Mouse (Mus musculus) MEL (cell line): ENCODE results near the gene D130040H23Rik. TPM values are rescaled to one million over a fixed set of nuclear protein-coding genes. Genes with fewer than 3 reads are reported as not detected.
"Not testable (repeated sequence)": the region's sequence is repeated elsewhere in the genome, so short reads cannot be mapped to it uniquely, and the experiment has no call there.

Experiments
- DNase-seq: peaks from one replicate; pipeline ENCODE4 v3.0.0; 2011; ENCODE audit warnings: low read depth, low spot score
- H3K27ac ChIP-seq: 2 replicates; pipeline ENCODE4 v1.5.1; 2012; ENCODE audit warnings: low read depth, mild to moderate bottlenecking, control low read depth, low read length, moderate library complexity; ENCODE audit not compliant: control insufficient read depth
- H3K27me3 ChIP-seq, 2 experiments: fragments of 150-350 bp in 1 of 2; sonication (generic) in 1 of 2; 2 replicates each; pipeline ENCODE4 v1.6.1; 2012; ENCODE audit warnings: low read length in 2 of 2, mild to moderate bottlenecking in 2 of 2, improper control_type of control experiment in 1 of 2, moderate library complexity in 1 of 2; ENCODE audit not compliant: insufficient read depth in 2 of 2, control insufficient read depth in 1 of 2
- H3K36me3 ChIP-seq, 2 experiments: 2 replicates each; pipeline ENCODE4 v1.6.1; 2012 to 2014; ENCODE audit warnings: low read length in 2 of 2, improper control_type of control experiment in 1 of 2, inconsistent platforms in 1 of 2, mild to moderate bottlenecking in 1 of 2; ENCODE audit not compliant: insufficient read depth in 2 of 2, control insufficient read depth in 1 of 2
- H3K4me1 ChIP-seq, 2 experiments: fragments of 150-350 bp in 1 of 2; sonication (generic) in 1 of 2; 2 replicates each; pipeline ENCODE4 v1.6.1; 2012; ENCODE audit warnings: low read length in 2 of 2, improper control_type of control experiment in 1 of 2, mild to moderate bottlenecking in 1 of 2; ENCODE audit not compliant: insufficient read depth in 2 of 2, control insufficient read depth in 1 of 2
- H3K4me3 ChIP-seq, 2 experiments: fragments of 150-350 bp in 1 of 2; sonication (generic) in 1 of 2; 2 replicates each; pipeline ENCODE4 v1.5.1; 2012; ENCODE audit warnings: low read depth in 2 of 2, low read length in 2 of 2, mild to moderate bottlenecking in 2 of 2, moderate library complexity in 2 of 2, control low read depth in 1 of 2, improper control_type of control experiment in 1 of 2; ENCODE audit not compliant: control insufficient read depth in 1 of 2, insufficient read depth in 1 of 2
- H3K79me2 ChIP-seq: 2 replicates; pipeline ENCODE4 v1.6.1; 2012; ENCODE audit warnings: mild to moderate bottlenecking, low read length, moderate library complexity; ENCODE audit not compliant: control insufficient read depth, poor library complexity, insufficient read depth
- H3K9ac ChIP-seq: 2 replicates; pipeline ENCODE4 v1.6.1; 2012; ENCODE audit warnings: low read depth, mild to moderate bottlenecking, control low read depth, low read length, moderate library complexity; ENCODE audit not compliant: control insufficient read depth, poor library complexity, severe bottlenecking
- H3K9me3 ChIP-seq: fragments of 150-350 bp; sonication (generic); replicated peaks from 2 replicates; pipeline ENCODE4 v1.6.1; 2012; ENCODE audit warnings: mild to moderate bottlenecking, low read length, improper control_type of control experiment, moderate library complexity; ENCODE audit not compliant: insufficient read depth
- CTCF ChIP-seq, 3 experiments: IDR thresholded peaks in 2 of 3; conservative IDR thresholded peaks in 1 of 3; 2 replicates each; pipeline ENCODE4 v1.5.1; 2011 to 2012; ENCODE audit warnings: low read length in 3 of 3, low read depth in 2 of 3, mild to moderate bottlenecking in 2 of 3, improper control_type of control experiment in 1 of 3, inconsistent platforms in 1 of 3, mixed read lengths in 1 of 3, moderate library complexity in 1 of 3; ENCODE audit not compliant: control insufficient read depth in 1 of 3, insufficient read depth in 1 of 3, poor library complexity in 1 of 3, severe bottlenecking in 1 of 3
- POLR2AphosphoS2 ChIP-seq: IDR thresholded peaks from 2 replicates; pipeline ENCODE4 v1.6.1; 2011; ENCODE audit warnings: low read length, improper control_type of control experiment
- RAD21 ChIP-seq: IDR thresholded peaks from 2 replicates; pipeline ENCODE4 v1.6.1; 2011; ENCODE audit warnings: mild to moderate bottlenecking, low read depth, low read length, improper control_type of control experiment
- polyA plus RNA-seq, 2 experiments: library from polyadenylated mRNA; stranded (reverse) in 1 of 2; unstranded in 1 of 2; fragments of >175 nt in 1 of 2; fragments of >200 nt in 1 of 2; gene quantifications; 2 replicates each; pipeline versions ENCODE4 v1.2.1 to v1.2.4; 2012; ENCODE audit warnings: low replicate concordance in 2 of 2, low read depth in 1 of 2; ENCODE audit not compliant: insufficient read length in 2 of 2, insufficient read depth in 1 of 2, missing spikeins in 1 of 2
- total RNA-seq: library from RNA; depleted of rRNA; stranded (reverse); fragments of 300-350 nt; gene quantifications from 2 replicates; pipeline ENCODE4 v1.2.3, GENCODE M21; 2012; rRNA removed

D130040H23Rik gene
- total and polyA plus RNA-seq, 3 experiments = 0.08 TPM; not detected in 2

DNA sequence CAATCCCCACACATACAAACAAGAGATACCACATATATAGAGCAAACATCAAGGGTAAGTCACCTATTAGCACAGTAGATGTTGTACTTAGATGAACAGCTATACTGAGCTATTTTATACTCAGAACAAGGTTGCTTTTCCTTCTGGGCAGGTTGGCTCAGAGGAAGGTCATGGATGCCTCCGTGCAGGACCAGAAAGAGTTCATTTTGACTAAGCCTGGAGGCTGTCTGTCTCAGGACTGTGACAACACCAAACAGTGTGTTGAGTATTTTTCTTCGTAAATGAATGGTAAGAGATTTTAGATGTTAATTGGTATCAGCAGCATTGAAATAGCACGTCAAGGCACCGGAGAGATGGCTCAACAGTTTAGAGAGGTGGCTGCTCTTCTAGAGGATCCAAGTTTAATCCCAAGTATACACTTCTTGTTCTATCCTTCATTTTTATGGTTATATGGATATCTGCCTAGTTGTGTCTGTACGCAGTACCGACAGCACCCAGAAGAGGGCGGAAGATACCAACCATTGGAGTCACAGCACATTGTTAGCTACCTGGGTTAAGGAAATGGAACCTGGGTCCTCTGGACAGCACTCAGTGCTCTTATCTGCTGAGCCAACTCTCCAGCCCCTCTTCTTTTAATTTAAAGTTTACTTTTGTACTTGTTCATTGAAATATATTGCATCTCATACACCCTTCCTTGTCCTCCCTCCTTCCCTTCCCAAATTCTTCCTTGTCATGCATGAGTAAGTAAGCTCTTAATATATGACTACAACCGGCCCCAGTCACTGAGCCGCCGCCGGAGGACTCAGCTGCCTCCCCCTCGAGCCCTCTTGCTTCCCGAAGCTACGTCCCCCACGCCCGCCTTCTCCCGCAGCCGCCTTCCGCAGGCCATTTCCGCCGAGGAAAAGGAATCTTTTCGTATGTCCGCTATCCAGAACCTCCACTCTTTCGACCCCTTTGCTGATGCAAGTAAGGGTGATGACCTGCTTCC is 57.7 kb downstream of the D130040H23Rik start:
- H3K9me3 ChIP-seq = no peaks in the 10 kb centered on the region
- H3K27me3 ChIP-seq = no peaks in the 10 kb centered on the region; a peak in 1 of 4 replicates
- no peak for TF ChIP-seq POLR2AphosphoS2
- TF ChIP-seq RAD21 = peak; percentile 29
- peak in 1 of 3 experiments; percentile 16; a peak in 2 of 6 replicates for TF ChIP-seq CTCF (IDR thresholded peaks at IDR 0.05 in 2 of 3, conservative IDR thresholded peaks at IDR 0.05 in 1 of 3; ENCODE audit: control insufficient read depth in 1 of 3, insufficient read depth in 1 of 3, low read depth in 2 of 3, low read length in 3 of 3, poor library complexity in 1 of 3, severe bottlenecking in 1 of 3)
- no peak overlapping the region for H3K4me3 ChIP-seq
- H3K27ac ChIP-seq = no peak overlapping the region
- H3K9ac ChIP-seq = no peak overlapping the region
- H3K4me1 ChIP-seq = no peaks in the 10 kb centered on the region
- H3K79me2 ChIP-seq = no peaks in the 10 kb centered on the region
- H3K36me3 ChIP-seq = no peaks in the 10 kb centered on the region
- peak; percentile 15 for DNase-seq

- not testable (repeated sequence) for H3K9me3 ChIP-seq
Measured at GRCm38 (mm10) chr8:69329289-69329688, 58.4 kb downstream of the D130040H23Rik start.

More at GRCm38 (mm10) chr8:69329289-69329688, 58.4 kb downstream of the D130040H23Rik start:
- DNase-seq, H3K79me2 ChIP-seq, H3K27ac ChIP-seq, H3K27me3 ChIP-seq, H3K4me3 ChIP-seq, H3K9ac ChIP-seq, H3K4me1 ChIP-seq, H3K36me3 ChIP-seq: not testable (repeated sequence)

Other genes starting within 250 kb of the D130040H23Rik start
- 14.9 and 18.1 TPM in 2 replicates for gene Zfp930, start 62.0 kb upstream of the D130040H23Rik start, total RNA-seq
- 1,000 to 10,000 TPM in 1 of 2 experiments, 1 to 10 TPM in 1; 7.6 to 3,273 TPM for gene Zfp930, start 62.0 kb upstream of the D130040H23Rik start, polyA plus RNA-seq
- gene Gm9495, start 182.5 kb downstream of the D130040H23Rik start, total RNA-seq = not detected in 2 replicates
- gene Gm9495, start 182.5 kb downstream of the D130040H23Rik start, polyA plus RNA-seq = not detected